In genomic region chr9:77964084-77964483, GRCm38 (mm10) we compare ENCODE assay signal across 9 mouse cellular contexts. TPM values are rescaled to one million over a fixed set of nuclear protein-coding genes. Genes with fewer than 3 reads are reported as not detected.
DNase-seq lines count a peak whose midpoint lies in the region; ATAC-seq and TF ChIP-seq lines count a peak whose summit lies in the region.
"Had no signal": no experiment of that assay in that cellular context is flagged by ENCODE, and none has a peak within 500 bp of the region (broad histone marks: within the 10 kb centered on the region; RNA-seq: fewer than 3 reads in every experiment).

No protein-coding gene starts in this region.

- peaks cover 12% of the 10 kb centered on the region; the same call in 1 of the 2 replicates for H3K4me1 ChIP-seq in embryonic facial prominence, embryonic 12.5 days
- H3K4me1 ChIP-seq in forebrain, embryonic 16.5 days (replicated peaks; ENCODE audit: control insufficient read depth, insufficient read depth, low read length), result peaks cover 4% of the 10 kb centered on the region; the same call in 1 of the 2 replicates
- no peaks in the 10 kb centered on the region for H3K4me1 ChIP-seq in kidney, postnatal 0 days (replicated peaks; ENCODE audit: insufficient read depth, low read length)
- H3K4me1 ChIP-seq in midbrain, embryonic 15.5 days, result peaks cover 9% of the 10 kb centered on the region; the same call in 1 of the 2 replicates

- no peaks in the 10 kb centered on the region for H3K27me3 ChIP-seq in embryonic facial prominence, embryonic 12.5 days
- no peaks in the 10 kb centered on the region for H3K27me3 ChIP-seq in forebrain, embryonic 16.5 days (replicated peaks; ENCODE audit: control insufficient read depth, insufficient read depth, low read length)
- no peaks in the 10 kb centered on the region for H3K27me3 ChIP-seq in kidney, postnatal 0 days (ENCODE audit: insufficient read depth, low read length)
- H3K27me3 ChIP-seq in midbrain, embryonic 15.5 days (replicated peaks), result no peaks in the 10 kb centered on the region
- H3K27me3 ChIP-seq: limb, embryonic 15.5 days had no signal

- no peak overlapping the region; the same call in 1 of the 2 replicates for H3K27ac ChIP-seq in embryonic facial prominence, embryonic 12.5 days
- no peak overlapping the region for H3K27ac ChIP-seq in forebrain, embryonic 16.5 days (ENCODE audit: low read length)
- peak overlapping the region; percentile 42; the same call in 1 of the 2 replicates for H3K27ac ChIP-seq in kidney, postnatal 0 days
- no peak overlapping the region for H3K27ac ChIP-seq in midbrain, embryonic 15.5 days
- H3K27ac ChIP-seq: limb, embryonic 15.5 days had no signal

- peaks cover 18% of the 10 kb centered on the region for H3K36me3 ChIP-seq in embryonic facial prominence, embryonic 12.5 days
- no peaks in the 10 kb centered on the region for H3K36me3 ChIP-seq in forebrain, embryonic 16.5 days (ENCODE audit: control insufficient read depth, insufficient read depth)
- H3K36me3 ChIP-seq in kidney, postnatal 0 days (ENCODE audit: insufficient read depth, low read length), result no peaks in the 10 kb centered on the region; the same call in 1 of the 2 replicates
- H3K36me3 ChIP-seq in midbrain, embryonic 15.5 days (replicated peaks), result no peaks in the 10 kb centered on the region

- H3K9me3 ChIP-seq in embryonic facial prominence, embryonic 12.5 days, result no peaks in the 10 kb centered on the region
- H3K9me3 ChIP-seq in forebrain, embryonic 16.5 days (ENCODE audit: control insufficient read depth, low read length), result no peaks in the 10 kb centered on the region
- H3K9me3 ChIP-seq in kidney, postnatal 0 days (replicated peaks; ENCODE audit: low read length), result no peaks in the 10 kb centered on the region
- no peaks in the 10 kb centered on the region for H3K9me3 ChIP-seq in midbrain, embryonic 15.5 days
- H3K9me3 ChIP-seq: limb, embryonic 15.5 days had no signal

- intact Hi-C loops in left cerebral cortex, postnatal 14 days (cut with DNase I), result loop anchor here (5.0 kb wide), 1 partner anchor 37 kb away; no protein-coding TSS in a partner anchor

- no peak overlapping the region for H3K4me3 ChIP-seq in embryonic facial prominence, embryonic 12.5 days
- no peak overlapping the region for H3K4me3 ChIP-seq in forebrain, embryonic 16.5 days (replicated peaks; ENCODE audit: low read length)
- no peak overlapping the region for H3K4me3 ChIP-seq in kidney, postnatal 0 days (replicated peaks; ENCODE audit: low read depth, low read length)
- no peak overlapping the region for H3K4me3 ChIP-seq in midbrain, embryonic 15.5 days
- H3K4me3 ChIP-seq: limb, embryonic 15.5 days had no signal

- ATAC-seq in embryonic facial prominence, embryonic 12.5 days (ENCODE audit: insufficient number of reproducible peaks, insufficient read depth, low FRiP score, low TSS enrichment), result peak; percentile 71; the same call in 1 of the 2 replicates
- peak; percentile 69; the same call in 1 of the 2 replicates for ATAC-seq in forebrain, embryonic 16.5 days
- ATAC-seq in kidney, postnatal 0 days (replicated peaks; ENCODE audit: low FRiP score, low read depth), result peak; percentile 92
- ATAC-seq in midbrain, embryonic 15.5 days (replicated peaks), result peak; percentile 84

- H3K4me2 ChIP-seq in embryonic facial prominence, embryonic 12.5 days (replicated peaks), result no peak overlapping the region
- H3K4me2 ChIP-seq in forebrain, embryonic 16.5 days (ENCODE audit: low read length), result no peak overlapping the region
- no peak overlapping the region for H3K4me2 ChIP-seq in kidney, postnatal 0 days (ENCODE audit: low read length)
- H3K4me2 ChIP-seq in midbrain, embryonic 15.5 days, result no peak overlapping the region
- H3K4me2 ChIP-seq: limb, embryonic 15.5 days had no signal

- DNase-seq in kidney, postnatal 0 days (ENCODE audit: low spot score), result peak; percentile 25
- no peak for DNase-seq in cerebellum, postnatal 10 days
- no peak for DNase-seq in left cerebral cortex, postnatal 14 days (ENCODE audit: low spot score in 2 of 2)
- no peak for DNase-seq in cerebellum, postnatal 36 days
- DNase-seq: right cerebral cortex, postnatal 4 days had no signal

- peak overlapping the region; percentile 15; the same call in 1 of the 2 replicates for H3K9ac ChIP-seq in embryonic facial prominence, embryonic 12.5 days
- H3K9ac ChIP-seq in forebrain, embryonic 16.5 days (replicated peaks; ENCODE audit: low read depth, low read length), result no peak overlapping the region
- H3K9ac ChIP-seq in kidney, postnatal 0 days (ENCODE audit: low read depth, low read length), result no peak overlapping the region
- no peak overlapping the region for H3K9ac ChIP-seq in midbrain, embryonic 15.5 days
- H3K9ac ChIP-seq: limb, embryonic 15.5 days had no signal

- TF ChIP-seq CTCF in kidney, postnatal 0 days (IDR thresholded peaks at IDR 0.05; ENCODE audit: low read depth), result no peak

- WGBS in embryonic facial prominence, embryonic 12.5 days, result 31% methylated on average over 14 of the region's 14 CpGs
- 63% methylated on average over 14 of the region's 14 CpGs for WGBS in forebrain, embryonic 16.5 days
- 37% methylated on average over 14 of the region's 14 CpGs for WGBS in kidney, postnatal 0 days
- WGBS in midbrain, embryonic 15.5 days, result 19% methylated on average over 14 of the region's 14 CpGs

RNA-seq across cellular contexts. Expression of gene Elovl5, which starts 46.9 kb away (rescaled TPM):
- 74.7 and 76.7 TPM in 2 replicates for polyA plus RNA-seq in embryonic facial prominence, embryonic 12.5 days (2016; fragmentation: Nextera tagmentation; extraction: Ambion mirVana)
- 70.7 and 78.9 TPM in 2 replicates for polyA plus RNA-seq in forebrain, embryonic 16.5 days (2015; fragmentation: Nextera tagmentation; extraction: Ambion mirVana)
- polyA plus RNA-seq in kidney, postnatal 0 days (2015; fragmentation: Nextera tagmentation; extraction: Ambion mirVana), result 60.5 and 68.4 TPM in 2 replicates
- polyA plus RNA-seq in midbrain, embryonic 15.5 days (2015; fragmentation: Nextera tagmentation; extraction: Ambion mirVana), result 58.7 and 62.0 TPM in 2 replicates
- total RNA-seq in left cerebral cortex, postnatal 14 days (2021), result 10 to 100 TPM; 75.5 to 79.5 TPM
